Mouse (Mus musculus): ENCODE data around the gene Zfp335. TPM values are rescaled to one million over a fixed set of nuclear protein-coding genes. Genes with fewer than 3 reads are reported as not detected.

Zfp335 gene
- 5.9 and 6.9 TPM in 2 replicates for polyA plus RNA-seq (2015; fragmentation: Nextera tagmentation; extraction: Ambion mirVana)

GRCm38 (mm10) chr2:164911086-164912048 is at the start of gene Zfp335:
TSS of gene Zfp335 (minus strand) at chr2:164911757.
- Histone ChIP-seq H3K9ac (peak within 1 kb of the TSS; percentile 96), H3K4me1 (replicated peaks) (peaks cover 45% of the 10 kb centered on the region), H3K27ac (replicated peaks) (peak within 1 kb of the TSS; percentile 96), H3K4me3 (replicated peaks) (peak within 1 kb of the TSS; percentile 99), H3K9me3 (replicated peaks) (peaks cover under 1% of the 10 kb centered on the region; the same call in 1 of the 2 replicates), H3K36me3 (replicated peaks) (peaks cover 31% of the 10 kb centered on the region), H3K27me3 (no peaks in the 10 kb centered on the region), H3K4me2 (peak within 1 kb of the TSS; percentile 91)
- under 1% methylated on average over 91 of the region's 91 CpGs for WGBS (ENCODE audit: insufficient replicate concordance)
- peak; percentile 83 for ATAC-seq (ENCODE audit: insufficient read depth)

- H3K27ac ChIP-seq (replicated peaks): no peak within 1 kb of the TSS
- H3K4me1 ChIP-seq (replicated peaks): peaks cover 11% of the 10 kb centered on the region
- H3K4me3 ChIP-seq (replicated peaks): peak within 1 kb of the TSS; percentile 53
- no peaks in the 10 kb centered on the region for H3K9me3 ChIP-seq (replicated peaks)
- peak within 1 kb of the TSS; percentile 68 for H3K4me2 ChIP-seq
- 0 out of 2 replicates have a peak within 1 kb of the TSS, but pooled peaks have one; percentile 27 for H3K9ac ChIP-seq
- peaks cover 66% of the 10 kb centered on the region for H3K27me3 ChIP-seq
- ATAC-seq (ENCODE audit: insufficient read depth): peak; percentile 58
- 1% methylated on average over 49 of the region's 54 CpGs for WGBS (ENCODE audit: insufficient replicate concordance)
- H3K36me3 ChIP-seq (replicated peaks): no peaks in the 10 kb centered on the region
Measured at GRCm38 (mm10) chr2:164960716-164961441, 49.3 kb upstream of the Zfp335 start, which contains the start of gene Slc12a5. TSS of gene Slc12a5 (plus strand) at chr2:164960802.

- H3K4me3 ChIP-seq (replicated peaks): no peak overlapping the region
- WGBS (ENCODE audit: insufficient replicate concordance): 54% methylated on average over 9 of the region's 9 CpGs
- H3K9me3 ChIP-seq (replicated peaks): no peaks in the 10 kb centered on the region
- no peak overlapping the region for H3K27ac ChIP-seq (replicated peaks)
- H3K9ac ChIP-seq: no peak overlapping the region
- H3K4me2 ChIP-seq: no peak overlapping the region
- ATAC-seq (ENCODE audit: insufficient read depth): no peak
- H3K36me3 ChIP-seq (replicated peaks): no peaks in the 10 kb centered on the region
- H3K27me3 ChIP-seq: peaks cover 68% of the 10 kb centered on the region
- H3K4me1 ChIP-seq (replicated peaks): peaks cover 19% of the 10 kb centered on the region
Measured at GRCm38 (mm10) chr2:164957548-164958315, 46.2 kb upstream of the Zfp335 start.

GRCm38 (mm10) chr2:164956195-164956594 is 44.6 kb upstream of the Zfp335 start:
- Histone ChIP-seq H3K36me3 (replicated peaks) (no peaks in the 10 kb centered on the region), H3K4me2 (no peak overlapping the region), H3K4me3 (replicated peaks) (no peak overlapping the region), H3K27me3 (peaks cover 73% of the 10 kb centered on the region), H3K27ac (replicated peaks) (no peak overlapping the region), H3K9me3 (replicated peaks) (no peaks in the 10 kb centered on the region), H3K9ac (no peak overlapping the region), H3K4me1 (replicated peaks) (peaks cover 18% of the 10 kb centered on the region)
- no peak for ATAC-seq (ENCODE audit: insufficient read depth)
- WGBS (ENCODE audit: insufficient replicate concordance): 50% methylated on average over 5 of the region's 5 CpGs

GRCm38 (mm10) chr2:164955725-164956124 is 44.2 kb upstream of the Zfp335 start:
- Histone ChIP-seq H3K36me3 (replicated peaks) (no peaks in the 10 kb centered on the region), H3K27ac (replicated peaks) (no peak overlapping the region), H3K9me3 (replicated peaks) (no peaks in the 10 kb centered on the region), H3K27me3 (peaks cover 73% of the 10 kb centered on the region), H3K4me1 (replicated peaks) (peaks cover 13% of the 10 kb centered on the region), H3K4me3 (replicated peaks) (no peak overlapping the region), H3K4me2 (no peak overlapping the region), H3K9ac (no peak overlapping the region)
- WGBS (ENCODE audit: insufficient replicate concordance): 60% methylated on average over 4 of the region's 4 CpGs
- ATAC-seq (ENCODE audit: insufficient read depth): no peak

GRCm38 (mm10) chr2:164953224-164953623 is 41.7 kb upstream of the Zfp335 start:
- Histone ChIP-seq H3K4me2 (no peak overlapping the region), H3K27ac (replicated peaks) (no peak overlapping the region), H3K27me3 (peaks cover 79% of the 10 kb centered on the region), H3K9ac (no peak overlapping the region), H3K9me3 (replicated peaks) (no peaks in the 10 kb centered on the region), H3K4me3 (replicated peaks) (no peak overlapping the region), H3K4me1 (replicated peaks) (peaks cover 15% of the 10 kb centered on the region), H3K36me3 (replicated peaks) (no peaks in the 10 kb centered on the region)
- peak; percentile 16; the same call in 1 of the 2 replicates for ATAC-seq (ENCODE audit: insufficient read depth)
- WGBS (ENCODE audit: insufficient replicate concordance): under 1% methylated on average over 21 of the region's 21 CpGs

GRCm38 (mm10) chr2:164952448-164952847 is 40.9 kb upstream of the Zfp335 start:
- H3K36me3 ChIP-seq (replicated peaks): no peaks in the 10 kb centered on the region
- WGBS (ENCODE audit: insufficient replicate concordance): 26% methylated on average over 13 of the region's 13 CpGs

GRCm38 (mm10) chr2:164951745-164952144 is 40.2 kb upstream of the Zfp335 start:
- ATAC-seq (ENCODE audit: insufficient read depth): no peak
- H3K27me3 ChIP-seq: peaks cover 94% of the 10 kb centered on the region
- no peak overlapping the region for H3K9ac ChIP-seq
- H3K9me3 ChIP-seq (replicated peaks): no peaks in the 10 kb centered on the region
- 57% methylated on average over 4 of the region's 4 CpGs for WGBS (ENCODE audit: insufficient replicate concordance)
- H3K36me3 ChIP-seq (replicated peaks): no peaks in the 10 kb centered on the region
- H3K4me3 ChIP-seq (replicated peaks): no peak overlapping the region
- peaks cover 15% of the 10 kb centered on the region for H3K4me1 ChIP-seq (replicated peaks)
- no peak overlapping the region for H3K4me2 ChIP-seq
- H3K27ac ChIP-seq (replicated peaks): no peak overlapping the region

More at GRCm38 (mm10) chr2:164952448-164952847, 40.9 kb upstream of the Zfp335 start:
- Histone ChIP-seq H3K9ac (no peak overlapping the region), H3K27ac (replicated peaks) (no peak overlapping the region), H3K27me3 (peaks cover 87% of the 10 kb centered on the region), H3K4me3 (replicated peaks) (no peak overlapping the region), H3K4me2 (no peak overlapping the region), H3K4me1 (replicated peaks) (peaks cover 15% of the 10 kb centered on the region), H3K9me3 (replicated peaks) (no peaks in the 10 kb centered on the region)
- no peak for ATAC-seq (ENCODE audit: insufficient read depth)

GRCm38 (mm10) chr2:164950501-164950900 is 38.9 kb upstream of the Zfp335 start:
- Histone ChIP-seq H3K9me3 (replicated peaks) (no peaks in the 10 kb centered on the region), H3K4me1 (replicated peaks) (peaks cover 15% of the 10 kb centered on the region), H3K4me2 (no peak overlapping the region), H3K9ac (no peak overlapping the region), H3K4me3 (replicated peaks) (0 out of 2 replicates have a peak overlapping the region, but pooled peaks have one; percentile 21), H3K36me3 (replicated peaks) (no peaks in the 10 kb centered on the region), H3K27me3 (peaks cover 96% of the 10 kb centered on the region), H3K27ac (replicated peaks) (no peak overlapping the region)
- WGBS (ENCODE audit: insufficient replicate concordance): 22% methylated on average over 13 of the region's 13 CpGs
- no peak for ATAC-seq (ENCODE audit: insufficient read depth)

- Histone ChIP-seq H3K9ac (no peak overlapping the region), H3K4me2 (no peak overlapping the region), H3K4me1 (replicated peaks) (peaks cover 15% of the 10 kb centered on the region), H3K4me3 (replicated peaks) (peak overlapping the region; percentile 21; the same call in 1 of the 2 replicates), H3K9me3 (replicated peaks) (no peaks in the 10 kb centered on the region), H3K36me3 (replicated peaks) (no peaks in the 10 kb centered on the region), H3K27ac (replicated peaks) (no peak overlapping the region), H3K27me3 (peaks cover 88% of the 10 kb centered on the region)
- 6% methylated on average over 25 of the region's 25 CpGs for WGBS (ENCODE audit: insufficient replicate concordance)
- ATAC-seq (ENCODE audit: insufficient read depth): no peak
Measured at GRCm38 (mm10) chr2:164948962-164949361, 37.4 kb upstream of the Zfp335 start.
